Mouse (Mus musculus): ENCODE measurements around the gene Rxfp3. TPM values are rescaled to one million over a fixed set of nuclear protein-coding genes. Genes with fewer than 3 reads are reported as not detected.

The Rxfp3 gene
- 0.04 and 0.05 TPM in 2 replicates for polyA plus RNA-seq (2014; fragmentation: Nextera tagmentation; extraction: Ambion mirVana)

DNA sequence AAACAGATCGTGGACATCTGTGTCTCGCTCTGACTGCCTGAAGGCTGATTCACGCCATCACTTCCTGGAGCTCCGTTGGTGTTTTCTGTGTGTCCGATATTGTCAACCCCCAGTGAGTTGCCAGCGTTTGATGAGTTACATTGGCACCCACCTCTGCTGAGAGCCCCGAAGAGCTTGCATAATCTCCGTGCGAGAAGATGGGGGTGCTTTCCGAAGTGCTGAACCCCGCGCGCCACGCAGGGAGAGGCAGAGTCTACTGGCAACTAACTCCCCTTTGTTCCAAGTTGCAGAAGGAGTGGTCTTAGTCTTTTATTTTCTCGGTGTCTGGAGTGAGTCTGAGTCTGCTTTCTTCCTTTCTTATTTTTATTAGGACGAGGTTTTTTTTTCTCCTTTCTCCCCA lies at the start of gene Rxfp3:
Rxfp3 (minus strand) TSS at position 281 of the 400 bp plus-strand sequence.
- Histone ChIP-seq H3K9me3 (ENCODE audit: control insufficient read depth, low read length) (no peaks in the 10 kb centered on the region), H3K4me2 (ENCODE audit: low read length) (peak within 1 kb of the TSS; percentile 67), H3K27ac (replicated peaks in 1 of 2; ENCODE audit: control insufficient read depth in 1 of 2, insufficient read depth in 1 of 2, low read depth in 2 of 2, low read length in 2 of 2) (no peak within 1 kb of the TSS), H3K36me3 (ENCODE audit: control insufficient read depth, insufficient read depth, low read length) (no peaks in the 10 kb centered on the region), H3K4me1 (ENCODE audit: control insufficient read depth in 2 of 2, insufficient read depth in 2 of 2, low read length in 2 of 2) (peaks cover 0 to 11% of the 10 kb centered on the region in 2 experiments; a peak in 3 of 4 replicates), H3K4me3 (ENCODE audit: control insufficient read depth in 1 of 2, insufficient read depth in 1 of 2, low read depth in 1 of 2, low read length in 2 of 2) (peak within 1 kb of the TSS; percentile 41 to 43), H3K9ac (ENCODE audit: low read length) (no peak within 1 kb of the TSS), H3K27me3 (ENCODE audit: control insufficient read depth, insufficient read depth, low read length) (peaks cover 48% of the 10 kb centered on the region)
- ATAC-seq (ENCODE audit: insufficient number of reproducible peaks, insufficient read depth, low FRiP score, low read depth) = no peak
- WGBS = 6% methylated on average over 16 of the region's 16 CpGs

GRCm38 (mm10) chr15:11084993-11085365 lies 47.2 kb upstream of the Rxfp3 start:
- H3K4me3 ChIP-seq (ENCODE audit: control insufficient read depth in 1 of 2, insufficient read depth in 1 of 2, low read depth in 1 of 2, low read length in 2 of 2) = no peak overlapping the region
- H3K27me3 ChIP-seq (ENCODE audit: control insufficient read depth, insufficient read depth, low read length) = no peaks in the 10 kb centered on the region
- 0 out of 4 replicates have a peak, but pooled peaks cover 0 to 2% of the 10 kb centered on the region in 2 experiments for H3K4me1 ChIP-seq (ENCODE audit: control insufficient read depth in 2 of 2, insufficient read depth in 2 of 2, low read length in 2 of 2)
- H3K36me3 ChIP-seq (ENCODE audit: control insufficient read depth, insufficient read depth, low read length) = no peaks in the 10 kb centered on the region
- H3K4me2 ChIP-seq (ENCODE audit: low read length) = no peak overlapping the region
- ATAC-seq (ENCODE audit: insufficient number of reproducible peaks, insufficient read depth, low FRiP score, low read depth) = no peak
- H3K27ac ChIP-seq (replicated peaks in 1 of 2; ENCODE audit: control insufficient read depth in 1 of 2, insufficient read depth in 1 of 2, low read depth in 2 of 2, low read length in 2 of 2) = no peak overlapping the region
- H3K9me3 ChIP-seq (ENCODE audit: control insufficient read depth, low read length) = no peaks in the 10 kb centered on the region
- H3K9ac ChIP-seq (ENCODE audit: low read length) = no peak overlapping the region
- WGBS = 52% methylated on average over 1 of the region's 1 CpGs

- Histone ChIP-seq H3K36me3 (ENCODE audit: control insufficient read depth, insufficient read depth, low read length) (no peaks in the 10 kb centered on the region), H3K27me3 (ENCODE audit: control insufficient read depth, insufficient read depth, low read length) (no peaks in the 10 kb centered on the region), H3K4me1 (ENCODE audit: control insufficient read depth in 2 of 2, insufficient read depth in 2 of 2, low read length in 2 of 2) (0 out of 4 replicates have a peak, but pooled peaks cover 0 to 2% of the 10 kb centered on the region in 2 experiments), H3K4me2 (ENCODE audit: low read length) (no peak overlapping the region), H3K27ac (replicated peaks in 1 of 2; ENCODE audit: control insufficient read depth in 1 of 2, insufficient read depth in 1 of 2, low read depth in 2 of 2, low read length in 2 of 2) (no peak overlapping the region), H3K4me3 (ENCODE audit: control insufficient read depth in 1 of 2, insufficient read depth in 1 of 2, low read depth in 1 of 2, low read length in 2 of 2) (no peak overlapping the region), H3K9me3 (ENCODE audit: control insufficient read depth, low read length) (no peaks in the 10 kb centered on the region), H3K9ac (ENCODE audit: low read length) (no peak overlapping the region)
- ATAC-seq (ENCODE audit: insufficient number of reproducible peaks, insufficient read depth, low FRiP score, low read depth) = no peak
- 43% methylated on average over 9 of the region's 9 CpGs for WGBS
Observed at GRCm38 (mm10) chr15:11084241-11084992, 46.6 kb upstream of the Rxfp3 start.

DNA sequence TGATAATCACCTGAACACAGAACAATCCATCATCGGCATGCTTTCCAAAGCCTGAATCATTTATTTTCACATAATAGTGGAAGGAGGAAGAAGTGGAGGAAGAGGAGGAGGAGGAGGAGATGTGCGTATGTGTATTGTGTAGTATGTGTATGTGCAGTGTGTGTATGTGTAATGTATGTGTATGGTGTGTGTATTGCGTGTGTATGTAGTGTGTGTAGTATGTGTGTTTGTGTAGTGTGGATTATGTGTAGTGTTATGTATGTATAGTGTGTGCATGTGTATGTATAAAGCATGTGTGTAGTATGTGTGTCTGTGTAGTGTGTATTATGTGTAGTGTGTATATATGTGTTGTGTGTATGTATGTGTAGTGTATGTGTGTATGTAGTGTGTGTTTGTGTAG lies 45.9 kb upstream of the Rxfp3 start:
- no peaks in the 10 kb centered on the region for H3K27me3 ChIP-seq (ENCODE audit: control insufficient read depth, insufficient read depth, low read length)
- no peak overlapping the region for H3K9ac ChIP-seq (ENCODE audit: low read length)
- no peak overlapping the region for H3K27ac ChIP-seq (replicated peaks in 1 of 2; ENCODE audit: control insufficient read depth in 1 of 2, insufficient read depth in 1 of 2, low read depth in 2 of 2, low read length in 2 of 2)
- H3K36me3 ChIP-seq (ENCODE audit: control insufficient read depth, insufficient read depth, low read length) = no peaks in the 10 kb centered on the region
- H3K4me3 ChIP-seq (ENCODE audit: control insufficient read depth in 1 of 2, insufficient read depth in 1 of 2, low read depth in 1 of 2, low read length in 2 of 2) = no peak overlapping the region
- WGBS = 85% methylated on average over 3 of the region's 3 CpGs
- ATAC-seq (ENCODE audit: insufficient number of reproducible peaks, insufficient read depth, low FRiP score, low read depth) = no peak
- H3K4me2 ChIP-seq (ENCODE audit: low read length) = no peak overlapping the region
- 0 out of 4 replicates have a peak, but pooled peaks cover 0 to 2% of the 10 kb centered on the region in 2 experiments for H3K4me1 ChIP-seq (ENCODE audit: control insufficient read depth in 2 of 2, insufficient read depth in 2 of 2, low read length in 2 of 2)
- H3K9me3 ChIP-seq (ENCODE audit: control insufficient read depth, low read length) = no peaks in the 10 kb centered on the region

GRCm38 (mm10) chr15:11082961-11083569 lies 45.3 kb upstream of the Rxfp3 start:
- Histone ChIP-seq H3K4me2 (ENCODE audit: low read length) (no peak overlapping the region), H3K4me3 (ENCODE audit: control insufficient read depth in 1 of 2, insufficient read depth in 1 of 2, low read depth in 1 of 2, low read length in 2 of 2) (no peak overlapping the region), H3K27me3 (ENCODE audit: control insufficient read depth, insufficient read depth, low read length) (no peaks in the 10 kb centered on the region), H3K4me1 (ENCODE audit: control insufficient read depth in 2 of 2, insufficient read depth in 2 of 2, low read length in 2 of 2) (0 out of 4 replicates have a peak, but pooled peaks cover 0 to 2% of the 10 kb centered on the region in 2 experiments), H3K27ac (replicated peaks in 1 of 2; ENCODE audit: control insufficient read depth in 1 of 2, insufficient read depth in 1 of 2, low read depth in 2 of 2, low read length in 2 of 2) (no peak overlapping the region), H3K9ac (ENCODE audit: low read length) (no peak overlapping the region), H3K36me3 (ENCODE audit: control insufficient read depth, insufficient read depth, low read length) (no peaks in the 10 kb centered on the region), H3K9me3 (ENCODE audit: control insufficient read depth, low read length) (no peaks in the 10 kb centered on the region)
- 82% methylated on average over 8 of the region's 8 CpGs for WGBS
- ATAC-seq (ENCODE audit: insufficient number of reproducible peaks, insufficient read depth, low FRiP score, low read depth) = no peak

DNA sequence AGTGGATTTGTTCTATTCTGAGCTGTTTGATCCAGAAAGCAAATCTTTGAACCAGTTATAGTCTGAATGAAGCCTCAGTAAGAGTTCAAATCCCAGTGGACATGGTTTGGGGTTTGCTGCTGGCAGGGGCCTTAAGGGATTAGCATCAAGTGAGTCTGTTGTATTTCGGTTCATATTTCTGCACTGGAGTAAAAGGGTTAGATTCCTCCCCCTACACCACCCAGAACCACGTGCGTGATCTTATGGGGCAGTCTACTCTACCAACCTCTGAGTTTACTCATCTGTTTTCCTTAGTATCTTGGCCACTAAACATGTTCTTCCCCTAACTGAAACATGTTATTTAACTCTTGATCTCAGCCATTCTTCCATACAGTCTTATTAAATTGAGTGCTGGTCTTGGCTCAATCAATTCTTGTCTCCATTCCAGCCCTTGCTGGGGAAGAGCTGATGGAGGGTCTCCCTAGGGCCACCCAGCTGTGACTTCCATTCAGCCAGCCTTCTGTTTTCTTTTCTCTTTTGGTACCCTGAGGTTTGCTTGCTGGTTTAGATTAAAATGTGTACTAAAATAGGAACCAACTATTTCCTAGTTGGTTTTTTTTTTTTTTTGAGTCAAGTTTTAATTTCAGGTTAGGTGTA lies 38.1 kb upstream of the Rxfp3 start:
- WGBS = 85% methylated on average over 3 of the region's 3 CpGs
- Histone ChIP-seq H3K4me1 (ENCODE audit: control insufficient read depth in 2 of 2, insufficient read depth in 2 of 2, low read length in 2 of 2) (no peaks in the 10 kb centered on the region), H3K9ac (ENCODE audit: low read length) (no peak overlapping the region), H3K4me2 (ENCODE audit: low read length) (no peak overlapping the region), H3K4me3 (ENCODE audit: control insufficient read depth in 1 of 2, insufficient read depth in 1 of 2, low read depth in 1 of 2, low read length in 2 of 2) (no peak overlapping the region), H3K27ac (replicated peaks in 1 of 2; ENCODE audit: control insufficient read depth in 1 of 2, insufficient read depth in 1 of 2, low read depth in 2 of 2, low read length in 2 of 2) (no peak overlapping the region), H3K9me3 (ENCODE audit: control insufficient read depth, low read length) (no peaks in the 10 kb centered on the region), H3K36me3 (ENCODE audit: control insufficient read depth, insufficient read depth, low read length) (no peaks in the 10 kb centered on the region), H3K27me3 (ENCODE audit: control insufficient read depth, insufficient read depth, low read length) (no peaks in the 10 kb centered on the region)
- ATAC-seq (ENCODE audit: insufficient number of reproducible peaks, insufficient read depth, low FRiP score, low read depth) = no peak

- H3K4me3 ChIP-seq (ENCODE audit: control insufficient read depth in 1 of 2, insufficient read depth in 1 of 2, low read depth in 1 of 2, low read length in 2 of 2) = no peak overlapping the region
- no peak overlapping the region for H3K4me2 ChIP-seq (ENCODE audit: low read length)
- no peak overlapping the region for H3K9ac ChIP-seq (ENCODE audit: low read length)
- WGBS = 82% methylated on average over 7 of the region's 7 CpGs
- no peak overlapping the region for H3K27ac ChIP-seq (replicated peaks in 1 of 2; ENCODE audit: control insufficient read depth in 1 of 2, insufficient read depth in 1 of 2, low read depth in 2 of 2, low read length in 2 of 2)
- peaks cover 0 to 3% of the 10 kb centered on the region in 2 experiments; a peak in 2 of 4 replicates for H3K4me1 ChIP-seq (ENCODE audit: control insufficient read depth in 2 of 2, insufficient read depth in 2 of 2, low read length in 2 of 2)
- no peaks in the 10 kb centered on the region for H3K9me3 ChIP-seq (ENCODE audit: control insufficient read depth, low read length)
- no peak for ATAC-seq (ENCODE audit: insufficient number of reproducible peaks, insufficient read depth, low FRiP score, low read depth)
- H3K36me3 ChIP-seq (ENCODE audit: control insufficient read depth, insufficient read depth, low read length) = no peaks in the 10 kb centered on the region
- no peaks in the 10 kb centered on the region for H3K27me3 ChIP-seq (ENCODE audit: control insufficient read depth, insufficient read depth, low read length)
Observed at GRCm38 (mm10) chr15:11067891-11068290, 30.1 kb upstream of the Rxfp3 start.
